Mouse (Mus musculus) layer of hippocampus, adult 18-20 months (tissue): ENCODE data around the gene Elf1. TPM values are rescaled to one million over a fixed set of nuclear protein-coding genes. Genes with fewer than 3 reads are reported as not detected.
"Not testable (repeated sequence)": the region's sequence is repeated elsewhere in the genome, so short reads cannot be mapped to it uniquely, and the experiment has no call there.

Source experiments
- DNase-seq, 2 experiments: peaks; one replicate each; pipeline ENCODE4 v3.0.0; 2022; ENCODE audit warnings: low spot score in 2 of 2
- total RNA-seq, 2 experiments: library from RNA; stranded (reverse); gene quantifications; 2 replicates each; pipeline ENCODE4 v1.2.3; 2021

The Elf1 gene
- total RNA-seq, 2 experiments from 2014 or later: 4.7 to 5.1 TPM

- DNase-seq: no peak
Measured at GRCm38 (mm10) chr14:79519663-79519975, 38.6 kb downstream of the Elf1 start.

GRCm38 (mm10) chr14:79520612-79521011 is 39.6 kb downstream of the Elf1 start:
- no peak for DNase-seq

DNA sequence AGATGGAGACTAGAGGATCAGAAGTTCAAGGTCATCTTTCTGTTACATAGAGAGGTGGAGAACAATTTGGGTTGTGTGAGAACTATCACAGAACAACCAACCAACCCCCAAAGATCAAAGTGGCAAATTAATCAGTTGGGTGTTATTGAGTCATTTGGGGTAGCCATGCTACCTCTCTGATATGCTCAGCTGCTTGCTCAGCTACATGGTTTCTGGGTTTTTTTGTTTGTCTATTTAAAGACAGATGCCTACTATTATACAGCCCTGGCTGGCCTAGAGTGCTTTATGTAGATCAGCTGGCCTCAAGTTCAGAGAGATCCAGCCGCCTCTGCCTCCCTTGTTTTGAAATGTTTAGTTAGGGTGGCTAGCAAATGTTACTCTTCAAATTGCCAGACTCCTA is 40.1 kb downstream of the Elf1 start:
- no peak for DNase-seq

DNA sequence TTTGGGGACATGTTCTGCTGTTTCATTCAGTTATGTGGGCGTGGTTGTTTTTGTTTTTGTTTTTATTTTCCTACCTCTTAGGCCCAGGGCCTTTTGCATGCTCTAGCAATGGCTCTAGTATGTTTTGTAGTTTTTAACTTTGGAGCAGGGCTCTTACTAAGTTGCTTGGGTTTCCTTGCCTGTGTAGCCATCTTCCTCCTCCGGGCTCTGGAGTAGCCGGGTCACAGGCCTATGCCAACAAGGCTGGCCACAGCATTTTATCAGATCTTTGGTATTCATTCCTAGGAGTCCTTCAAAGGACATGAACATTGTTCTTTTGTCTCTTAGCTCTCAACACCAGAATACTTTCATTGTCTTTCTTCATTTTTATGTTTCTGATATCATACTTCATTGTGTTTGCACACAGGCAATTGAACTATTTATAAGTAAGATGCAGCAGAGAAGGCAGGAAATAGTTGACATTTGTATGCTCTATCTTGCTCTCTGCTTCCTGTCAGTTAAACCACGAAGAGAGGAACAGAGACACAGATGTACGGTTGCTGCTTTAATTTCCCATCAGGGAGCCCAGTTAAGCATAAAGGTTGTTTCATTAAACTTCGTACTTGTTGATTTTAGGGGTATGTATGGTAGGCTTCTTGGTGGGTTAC is 40.6 kb downstream of the Elf1 start:
- no peak for DNase-seq

DNA sequence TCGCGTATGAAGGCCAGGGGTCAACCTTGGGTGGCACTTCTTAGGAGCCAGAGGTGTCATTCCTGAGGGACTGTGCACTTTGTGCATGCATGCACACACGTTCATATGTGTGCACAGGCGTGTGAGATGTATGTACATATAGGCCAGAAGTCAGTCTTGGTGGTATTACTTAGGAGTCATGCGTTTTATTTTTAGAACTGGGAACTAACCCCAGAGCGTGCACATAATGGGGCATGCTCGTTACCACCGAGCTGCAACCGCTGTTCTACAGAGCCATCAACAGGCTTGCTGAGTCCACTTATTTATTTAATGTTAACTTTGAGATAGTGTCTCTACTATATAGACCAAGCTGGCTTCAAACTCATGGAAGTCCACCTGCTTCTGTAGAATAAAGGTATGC is 41.4 kb downstream of the Elf1 start:
- DNase-seq: no peak

DNA sequence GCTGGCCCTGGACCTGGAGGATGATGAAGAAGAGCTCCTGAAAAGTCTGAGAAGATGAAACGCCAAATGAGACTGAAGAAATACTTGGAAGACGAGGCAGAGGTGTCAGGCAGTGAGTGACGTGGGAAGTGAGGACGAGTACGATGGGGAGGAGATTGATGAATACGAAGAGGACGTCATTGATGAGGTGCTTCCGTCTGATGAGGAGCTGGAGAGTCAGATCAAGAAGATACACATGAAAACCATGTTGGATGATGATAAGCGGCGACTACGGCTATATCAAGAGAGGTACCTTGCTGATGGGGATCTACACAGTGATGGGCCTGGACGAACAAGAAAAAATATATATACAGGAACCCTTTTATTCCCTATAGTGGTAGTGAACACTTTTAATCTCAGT is 45.1 kb downstream of the Elf1 start:
- DNase-seq: not testable (repeated sequence)

DNA sequence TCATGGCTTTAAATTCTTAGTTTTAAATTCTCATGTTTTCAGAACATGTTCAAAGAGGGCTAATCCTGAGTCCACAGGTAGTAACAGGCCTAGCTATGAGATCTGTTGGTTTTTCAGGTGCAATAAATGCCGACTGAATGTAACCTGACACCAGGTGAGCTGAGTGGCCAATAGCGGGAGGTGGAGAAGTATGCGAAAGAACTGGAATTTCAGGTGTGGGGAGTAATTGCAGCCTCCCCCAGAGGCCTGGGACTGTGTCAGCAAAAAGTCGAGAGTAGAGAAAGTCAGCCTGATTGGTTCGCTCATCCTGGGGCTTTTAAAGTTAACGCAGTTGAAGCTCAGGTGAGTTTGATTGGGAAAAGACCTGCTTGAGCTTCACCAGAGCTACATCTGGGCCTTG is 46.7 kb downstream of the Elf1 start:
- no peak for DNase-seq

DNA sequence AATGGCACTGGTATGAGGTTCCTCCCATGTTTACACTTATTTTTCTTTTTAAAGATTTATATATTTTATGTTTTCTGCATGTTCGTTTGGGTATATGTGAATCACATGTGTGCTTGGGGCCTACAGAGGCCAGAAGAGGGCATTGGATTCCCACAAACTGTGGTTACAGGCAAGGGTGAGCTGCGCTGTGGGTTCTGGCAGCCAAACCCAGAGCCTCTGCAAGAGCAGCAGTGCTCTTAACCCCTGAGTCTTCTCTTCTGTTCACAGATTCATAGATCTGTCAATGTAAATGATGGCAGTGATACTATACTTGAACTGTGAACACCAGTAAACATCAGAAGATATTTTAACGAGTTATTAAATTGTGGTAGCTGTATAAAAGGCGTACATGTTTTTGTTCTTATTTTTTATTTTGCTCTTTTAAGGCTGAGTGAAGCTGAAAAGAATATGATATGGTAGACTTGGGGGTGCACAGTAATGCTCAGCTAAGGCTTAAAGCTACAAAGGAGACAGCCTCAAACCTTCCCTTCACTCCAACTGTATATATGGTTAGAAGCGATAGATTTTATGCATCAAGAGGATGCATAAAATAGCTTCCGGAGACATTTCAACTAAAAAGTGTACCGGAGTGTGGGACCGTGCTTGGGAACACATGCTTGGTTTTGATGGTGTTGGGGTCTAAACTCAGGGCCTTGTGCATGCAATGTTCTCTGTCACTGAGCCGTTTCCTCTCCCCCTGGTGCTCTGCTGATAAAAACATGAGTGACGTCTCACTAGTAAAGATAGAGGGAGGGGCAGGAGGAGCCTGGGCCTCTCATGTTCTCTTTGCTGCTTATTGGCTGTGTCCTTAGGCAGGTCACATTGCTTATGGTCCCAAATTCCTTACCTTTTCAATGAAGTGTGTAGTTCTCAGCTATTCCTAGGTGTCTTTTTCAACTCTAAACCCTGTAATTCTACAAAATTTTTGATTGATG is 48.9 kb downstream of the Elf1 start:
- no peak for DNase-seq

- no peak for DNase-seq
Measured at GRCm38 (mm10) chr14:79530761-79531160, 49.8 kb downstream of the Elf1 start.

GRCm38 (mm10) chr14:79532036-79532776 is 51.2 kb downstream of the Elf1 start:
- no peak for DNase-seq

- no peak for DNase-seq
Measured at GRCm38 (mm10) chr14:79533350-79533749, 52.4 kb downstream of the Elf1 start.

DNA sequence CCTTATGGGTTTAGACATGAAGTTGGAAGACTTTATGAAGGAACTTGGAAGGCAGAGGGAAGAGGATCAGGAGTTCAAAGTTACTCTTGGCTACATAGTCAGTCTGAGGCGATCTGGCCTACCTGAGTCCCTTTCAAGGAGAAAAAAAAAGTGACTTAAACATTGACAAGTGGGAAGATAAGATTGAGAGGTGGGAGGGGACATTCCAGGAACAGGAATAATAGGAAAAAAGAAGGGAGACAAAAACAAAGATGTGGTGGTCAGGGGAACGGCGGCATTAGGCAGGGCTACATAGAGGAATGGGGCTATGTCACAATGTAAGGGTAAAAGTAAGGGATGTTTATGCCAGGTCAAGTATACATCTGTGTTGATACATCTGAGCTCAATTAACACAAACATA is 53.2 kb downstream of the Elf1 start:
- DNase-seq: no peak

- DNase-seq: not testable (repeated sequence)
Measured at GRCm38 (mm10) chr14:79534656-79535055, 53.7 kb downstream of the Elf1 start.

DNA sequence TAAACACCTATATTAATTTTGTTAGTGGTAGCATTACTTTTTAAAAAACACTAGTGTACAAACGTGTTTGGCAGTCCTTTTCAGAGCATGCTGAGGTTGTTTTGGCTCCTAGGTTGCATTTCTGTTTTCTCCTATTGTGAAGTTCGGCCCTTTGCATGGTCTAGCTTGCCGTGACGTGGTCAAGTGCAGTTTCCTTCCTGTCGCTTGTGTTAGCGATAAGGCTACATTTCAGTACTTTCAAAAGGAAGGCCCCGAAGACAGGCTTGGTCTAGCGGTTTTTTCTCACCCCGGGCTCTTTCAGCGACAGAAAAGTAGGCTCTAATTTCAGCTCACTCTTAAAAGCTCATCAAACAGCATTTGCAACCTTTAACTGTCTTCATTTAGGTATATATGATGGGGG is 54.3 kb downstream of the Elf1 start:
- DNase-seq: no peak

- DNase-seq: no peak
Measured at GRCm38 (mm10) chr14:79536011-79536410, 55.0 kb downstream of the Elf1 start.

- DNase-seq: no peak
Measured at GRCm38 (mm10) chr14:79536837-79537236, 55.8 kb downstream of the Elf1 start.

GRCm38 (mm10) chr14:79537463-79537862 is 56.5 kb downstream of the Elf1 start:
- no peak for DNase-seq

DNA sequence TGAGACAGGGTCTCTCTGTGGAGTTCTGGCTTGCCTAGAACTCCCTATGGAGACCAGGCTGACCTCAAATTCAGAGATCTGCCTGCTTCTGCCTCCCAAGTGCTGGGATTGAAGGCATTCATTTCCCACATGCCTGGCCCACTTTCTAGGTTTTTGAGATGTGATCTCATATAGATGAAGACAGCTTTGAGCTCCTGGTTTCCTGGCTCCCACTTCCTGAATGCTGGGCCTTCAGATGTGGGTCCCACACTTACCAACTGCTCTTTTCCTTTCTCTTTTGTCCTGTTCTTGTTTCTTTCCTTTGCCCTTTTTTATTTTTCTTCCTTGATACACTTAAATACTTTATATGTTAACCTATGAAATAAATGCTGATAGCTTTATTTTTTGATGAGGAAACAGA is 56.9 kb downstream of the Elf1 start:
- DNase-seq: no peak

DNA sequence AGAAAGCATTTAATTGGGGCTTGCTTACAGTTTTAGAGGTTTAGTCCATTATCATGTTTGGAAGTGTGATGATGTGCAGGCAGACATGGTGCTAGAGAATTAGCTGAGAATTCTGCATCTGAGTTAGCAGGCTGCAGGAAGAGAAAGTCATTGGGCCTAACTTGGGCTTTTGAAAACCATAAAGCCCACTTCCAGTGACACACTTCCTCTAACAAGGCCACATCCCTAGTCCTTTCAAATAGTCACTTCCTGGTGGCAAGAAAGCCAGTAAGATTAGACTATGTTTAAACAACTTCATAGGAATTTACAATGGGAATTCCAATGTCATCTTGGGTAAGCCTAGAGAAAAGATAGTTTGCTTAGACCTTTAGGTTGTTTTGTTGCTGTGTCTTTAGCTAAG is 60.6 kb downstream of the Elf1 start:
- DNase-seq: no peak

DNA sequence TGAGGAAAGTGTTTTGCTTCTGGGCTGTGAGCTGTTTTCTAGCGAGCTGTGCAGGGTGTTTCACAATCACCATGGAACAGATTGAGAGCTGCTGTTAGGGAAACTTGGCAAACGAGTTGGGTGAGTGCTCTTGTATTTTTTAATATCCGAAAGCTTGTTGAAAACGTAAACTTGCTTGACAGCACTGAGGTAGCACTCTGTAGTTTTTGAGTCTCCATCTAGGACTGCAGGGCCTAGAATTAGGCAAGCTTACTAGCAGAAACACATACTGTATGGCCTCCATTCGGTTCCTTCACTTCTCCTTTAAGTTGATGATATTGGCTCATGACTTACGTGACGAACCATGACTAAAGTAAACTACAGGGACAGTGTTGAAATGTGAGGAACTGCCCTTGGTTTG is 68.3 kb downstream of the Elf1 start:
- peak; percentile 40 to 81 for DNase-seq

DNA sequence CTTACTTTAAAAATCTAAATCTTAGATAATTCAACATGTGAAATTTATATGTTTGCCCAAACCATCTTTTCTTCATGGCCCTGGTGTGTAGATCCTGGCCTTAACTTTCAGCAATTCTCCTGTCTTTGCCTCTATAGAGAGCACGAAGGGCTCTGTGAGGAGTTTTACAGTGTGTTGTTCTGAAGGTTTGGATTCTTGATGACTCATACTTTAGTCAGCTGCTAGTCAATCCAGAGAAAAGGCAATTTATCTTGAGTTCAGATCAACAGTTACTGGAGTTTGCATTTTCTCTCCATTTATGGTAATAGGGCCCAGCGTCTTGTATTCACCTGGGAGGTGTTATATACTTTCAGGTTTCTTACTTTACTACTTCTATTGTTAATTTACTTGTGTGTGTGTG is 70.9 kb downstream of the Elf1 start:
- no peak for DNase-seq

DNA sequence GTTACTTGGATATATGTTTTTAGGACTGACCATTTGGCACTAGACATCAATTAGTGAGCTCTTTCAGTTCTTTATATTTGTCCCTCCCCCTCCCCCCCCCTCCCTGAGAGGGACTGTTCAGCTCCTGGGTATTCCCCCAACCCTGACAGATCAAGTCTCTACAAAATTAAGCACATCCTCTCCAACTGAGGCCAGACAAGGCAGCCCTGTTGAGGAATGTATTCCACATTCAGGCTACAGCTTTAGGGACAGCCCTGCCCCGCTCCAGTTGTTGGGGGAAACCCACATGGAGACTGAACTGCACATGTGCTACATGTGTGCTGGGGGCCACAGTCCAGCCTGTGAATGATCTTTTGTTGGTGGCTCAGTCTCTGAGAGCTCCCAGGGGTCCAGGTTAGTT is 71.9 kb downstream of the Elf1 start:
- no peak for DNase-seq
